ENCODE assay signal across 20 mouse cellular contexts in genomic region chr8:26274481-26274880, GRCm38 (mm10).
"Had no signal": no experiment of that assay in that cellular context is flagged by ENCODE, and none has a peak within 500 bp of the region (broad histone marks: within the 10 kb centered on the region; RNA-seq: fewer than 3 reads in every experiment).

No protein-coding gene starts in this region.

- ATAC-seq: liver, postnatal 0 days; lung, postnatal 0 days had no signal

- H3K4me3 ChIP-seq: layer of hippocampus, adult 2 months; midbrain, embryonic 12.5 days; midbrain, embryonic 15.5 days; neural tube, embryonic 13.5 days had no signal

- DNase-seq: kidney, postnatal 25 days; layer of hippocampus, adult 9-11 months; liver, postnatal 0 days; lung, embryonic 14.5 days; right cerebral cortex, adult 18-20 months; right cerebral cortex, postnatal 14 days; right cerebral cortex, postnatal 4 days; thymus, adult 2 months; thymus, postnatal 14 days; thymus, postnatal 4 days had no signal

- H3K9me3 ChIP-seq: midbrain, embryonic 12.5 days; midbrain, embryonic 15.5 days; neural tube, embryonic 13.5 days had no signal

- H3K27ac ChIP-seq: kidney, postnatal 0 days; layer of hippocampus, adult 2 months; liver, embryonic 14.5 days; macrophage; neural tube, embryonic 13.5 days; stomach, postnatal 0 days had no signal

- H3K36me3 ChIP-seq: midbrain, embryonic 12.5 days; midbrain, embryonic 15.5 days; neural tube, embryonic 13.5 days had no signal

- H3K4me2 ChIP-seq: liver, embryonic 11.5 days; lung, embryonic 14.5 days; midbrain, embryonic 12.5 days; midbrain, embryonic 15.5 days; neural tube, embryonic 13.5 days had no signal

- H3K9ac ChIP-seq: liver, embryonic 14.5 days; liver, postnatal 0 days; lung, embryonic 14.5 days; midbrain, embryonic 12.5 days; midbrain, embryonic 15.5 days; neural tube, embryonic 13.5 days had no signal
